Mouse (Mus musculus): ENCODE results near the gene Dclre1a.

GRCm38 (mm10) chr19:56566940-56567339 is 18.9 kb upstream of the Dclre1a start:
- TF ChIP-seq CTCF (conservative IDR thresholded peaks at IDR 0.05; ENCODE audit: low read length) (no peak), NANOG (IDR thresholded peaks at IDR 0.05; ENCODE audit: borderline replicate concordance, low read length) (no peak), POU5F1 (IDR thresholded peaks at IDR 0.05; ENCODE audit: borderline replicate concordance, low read length) (no peak)
